Mouse (Mus musculus): ENCODE results near the gene Hoxb1. TPM values are rescaled to one million over a fixed set of nuclear protein-coding genes. Genes with fewer than 3 reads are reported as not detected.

The Hoxb1 gene
- total and polyA plus RNA-seq, 2 experiments: not detected

DNA sequence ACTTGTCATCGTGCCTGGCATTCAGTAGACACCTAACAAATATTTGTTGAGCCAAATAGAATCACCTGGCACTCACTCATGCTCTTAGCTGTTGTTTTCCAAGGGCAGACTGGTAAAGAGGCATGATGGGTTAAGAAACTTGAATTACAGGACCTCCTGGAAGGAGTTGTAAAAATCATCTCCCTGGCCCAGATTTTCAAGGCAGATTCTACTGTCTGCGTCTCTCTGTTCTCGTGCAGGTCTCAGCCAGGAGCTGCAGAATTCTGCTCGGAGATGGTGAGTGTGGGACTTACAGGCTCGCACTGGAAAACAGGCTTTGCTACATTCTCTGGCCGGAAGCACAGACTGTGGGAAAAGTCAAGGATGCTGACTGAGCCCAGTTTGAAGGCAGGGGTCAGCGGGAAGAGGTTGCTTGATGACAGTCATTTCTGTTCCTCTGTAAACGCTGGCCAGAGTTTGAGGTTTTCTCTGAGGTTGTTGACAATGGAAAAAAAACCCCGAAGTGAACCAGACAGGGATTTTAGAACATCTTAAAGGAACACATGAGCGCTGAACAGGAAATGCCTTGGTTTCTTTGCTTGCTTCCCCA is 38.6 kb downstream of the Hoxb1 start:
- peak; percentile 8 for DNase-seq (ENCODE audit: extremely low read depth, low read depth, low spot score)
- Histone ChIP-seq H3K27me3 (ENCODE audit: control insufficient read depth, insufficient read depth, low read length) (0 out of 2 replicates have a peak, but pooled peaks cover 4% of the 10 kb centered on the region), H3K27ac (replicated peaks; ENCODE audit: insufficient read depth, low read depth, low read length) (no peak overlapping the region)

DNA sequence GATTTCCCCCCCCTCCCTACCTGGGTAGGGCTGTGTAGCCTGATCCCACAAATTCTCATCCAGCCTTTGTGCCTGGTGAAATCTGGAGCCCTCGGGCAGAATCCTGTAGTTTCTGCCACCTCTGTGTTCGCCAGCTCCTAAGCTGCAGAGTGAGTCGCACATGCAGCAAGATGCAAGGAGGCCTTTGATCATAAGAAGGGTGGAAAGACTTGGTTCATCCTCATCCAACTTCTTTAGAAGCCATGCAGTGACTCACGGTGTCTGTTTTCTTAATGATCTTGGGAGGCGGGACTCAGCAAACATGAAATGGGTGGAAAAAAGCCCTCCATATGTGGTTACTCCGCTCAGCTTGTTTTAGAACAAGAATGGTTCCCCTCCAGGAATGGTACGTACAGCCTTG is 39.3 kb downstream of the Hoxb1 start:
- 72% methylated on average over 7 of the region's 7 CpGs for WGBS
- H3K79me2 ChIP-seq (ENCODE audit: control insufficient read depth, insufficient read depth, low read length): no peaks in the 10 kb centered on the region
- H3K27me3 ChIP-seq (ENCODE audit: control insufficient read depth, insufficient read depth, low read length): 0 out of 2 replicates have a peak, but pooled peaks cover 4% of the 10 kb centered on the region
- H3K4me3 ChIP-seq (ENCODE audit: insufficient read depth, low read depth, low read length): no peak overlapping the region
- TF ChIP-seq CTCF (IDR thresholded peaks at IDR 0.05; ENCODE audit: low read depth, low read length): no peak
- no peak for TF ChIP-seq POLR2A (IDR thresholded peaks at IDR 0.05; ENCODE audit: extremely low read depth, insufficient read depth, low read length)
- no peak overlapping the region; the same call in 1 of the 2 replicates for H3K27ac ChIP-seq (replicated peaks; ENCODE audit: insufficient read depth, low read depth, low read length)
- no peak for DNase-seq (ENCODE audit: extremely low read depth, low read depth, low spot score)
- H3K4me1 ChIP-seq (ENCODE audit: control insufficient read depth, insufficient read depth, low read length): no peaks in the 10 kb centered on the region; the same call in 1 of the 2 replicates
- H3K9ac ChIP-seq (ENCODE audit: low read depth, low read length): no peak overlapping the region
- H3K36me3 ChIP-seq (ENCODE audit: control insufficient read depth, insufficient read depth, low read length): no peaks in the 10 kb centered on the region

More for the DNA sequence above, 38.6 kb downstream of the Hoxb1 start:
- TF ChIP-seq POLR2A (IDR thresholded peaks at IDR 0.05; ENCODE audit: extremely low read depth, insufficient read depth, low read length) (no peak), CTCF (IDR thresholded peaks at IDR 0.05; ENCODE audit: low read depth, low read length) (no peak)
- Histone ChIP-seq H3K9ac (ENCODE audit: low read depth, low read length) (no peak overlapping the region), H3K4me1 (ENCODE audit: control insufficient read depth, insufficient read depth, low read length) (no peaks in the 10 kb centered on the region; the same call in 1 of the 2 replicates), H3K79me2 (ENCODE audit: control insufficient read depth, insufficient read depth, low read length) (no peaks in the 10 kb centered on the region), H3K4me3 (ENCODE audit: insufficient read depth, low read depth, low read length) (no peak overlapping the region), H3K36me3 (ENCODE audit: control insufficient read depth, insufficient read depth, low read length) (no peaks in the 10 kb centered on the region)
- 18% methylated on average over 10 of the region's 10 CpGs for WGBS

DNA sequence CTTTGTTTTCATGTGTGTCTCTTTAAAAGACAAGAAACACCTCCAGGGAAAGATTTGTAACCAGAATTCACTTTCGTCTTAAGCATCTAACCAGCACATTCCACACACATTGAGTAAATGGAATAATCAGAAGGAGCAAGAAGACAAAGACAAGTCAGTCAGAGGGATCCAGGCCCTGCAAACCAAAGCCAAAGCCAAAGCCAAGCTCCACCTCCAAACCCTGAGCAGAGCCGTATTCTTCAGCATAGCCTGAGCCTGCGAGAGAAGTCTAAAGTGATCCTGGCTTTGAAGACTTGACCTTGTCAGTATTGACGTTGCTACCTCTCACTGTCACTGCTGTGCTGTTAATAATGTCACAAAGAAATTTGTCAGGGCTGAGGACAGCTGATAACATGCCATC is 40.0 kb downstream of the Hoxb1 start:
- TF ChIP-seq POLR2A (IDR thresholded peaks at IDR 0.05; ENCODE audit: extremely low read depth, insufficient read depth, low read length) (no peak), CTCF (IDR thresholded peaks at IDR 0.05; ENCODE audit: low read depth, low read length) (no peak)
- Histone ChIP-seq H3K9ac (ENCODE audit: low read depth, low read length) (no peak overlapping the region), H3K79me2 (ENCODE audit: control insufficient read depth, insufficient read depth, low read length) (no peaks in the 10 kb centered on the region), H3K27ac (replicated peaks; ENCODE audit: insufficient read depth, low read depth, low read length) (no peak overlapping the region), H3K36me3 (ENCODE audit: control insufficient read depth, insufficient read depth, low read length) (no peaks in the 10 kb centered on the region), H3K4me3 (ENCODE audit: insufficient read depth, low read depth, low read length) (no peak overlapping the region), H3K4me1 (ENCODE audit: control insufficient read depth, insufficient read depth, low read length) (no peaks in the 10 kb centered on the region; the same call in 1 of the 2 replicates), H3K27me3 (ENCODE audit: control insufficient read depth, insufficient read depth, low read length) (0 out of 2 replicates have a peak, but pooled peaks cover 4% of the 10 kb centered on the region)
- 68% methylated on average over 4 of the region's 4 CpGs for WGBS
- DNase-seq (ENCODE audit: extremely low read depth, low read depth, low spot score): no peak

DNA sequence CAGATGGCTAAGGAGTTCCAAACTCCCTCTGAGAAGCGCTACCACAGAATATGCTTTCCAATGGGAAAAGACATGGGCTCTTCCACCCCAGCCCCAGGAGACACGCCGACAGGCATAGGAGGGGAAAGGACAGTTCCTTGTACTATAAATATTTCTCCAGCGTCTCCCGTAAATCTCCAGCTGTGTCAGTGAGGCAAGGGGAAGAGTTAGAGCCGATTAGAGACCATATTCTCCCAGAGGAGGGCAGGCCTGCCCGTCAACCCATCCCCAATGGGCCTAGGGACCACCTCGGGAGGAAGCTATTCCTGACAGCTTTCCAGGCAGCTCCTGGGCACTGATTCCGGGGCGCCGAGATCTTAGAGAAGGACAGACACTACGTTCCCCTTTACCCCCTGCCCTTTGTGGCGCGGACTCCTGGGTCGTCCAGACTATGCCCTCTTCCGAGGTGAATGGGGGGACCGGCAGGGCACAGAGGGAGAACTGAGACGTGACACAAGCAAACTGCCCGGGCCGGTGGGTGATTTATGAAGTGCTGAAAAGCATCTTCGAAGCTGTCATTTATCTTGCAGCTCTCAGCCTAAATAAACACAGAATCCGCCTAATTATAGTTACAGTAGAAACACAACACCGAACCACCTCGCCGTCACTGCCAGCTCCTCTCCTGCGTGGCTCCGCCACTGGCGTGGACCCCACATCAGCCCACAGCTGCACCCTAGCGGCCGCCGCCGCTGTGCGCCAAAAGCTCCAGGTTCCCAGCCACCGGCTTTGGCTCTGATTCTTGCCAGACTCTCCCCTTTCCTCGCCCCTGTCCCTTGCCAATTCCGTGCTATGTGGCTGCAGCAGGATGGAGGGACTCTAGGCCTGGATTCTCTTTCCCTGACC is 41.9 kb downstream of the Hoxb1 start:
- H3K27me3 ChIP-seq (ENCODE audit: control insufficient read depth, insufficient read depth, low read length): 0 out of 2 replicates have a peak, but pooled peaks cover 4% of the 10 kb centered on the region
- H3K79me2 ChIP-seq (ENCODE audit: control insufficient read depth, insufficient read depth, low read length): no peaks in the 10 kb centered on the region
- no peaks in the 10 kb centered on the region; the same call in 1 of the 2 replicates for H3K4me1 ChIP-seq (ENCODE audit: control insufficient read depth, insufficient read depth, low read length)
- H3K27ac ChIP-seq (replicated peaks; ENCODE audit: insufficient read depth, low read depth, low read length): no peak overlapping the region
- no peak for DNase-seq (ENCODE audit: extremely low read depth, low read depth, low spot score)
- H3K4me3 ChIP-seq (ENCODE audit: insufficient read depth, low read depth, low read length): no peak overlapping the region
- TF ChIP-seq CTCF (IDR thresholded peaks at IDR 0.05; ENCODE audit: low read depth, low read length) (peak; percentile 70), POLR2A (IDR thresholded peaks at IDR 0.05; ENCODE audit: extremely low read depth, insufficient read depth, low read length) (no peak)
- WGBS: 14% methylated on average over 36 of the region's 36 CpGs
- H3K9ac ChIP-seq (ENCODE audit: low read depth, low read length): 0 out of 2 replicates have a peak overlapping the region, but pooled peaks have one; percentile 38
- H3K36me3 ChIP-seq (ENCODE audit: control insufficient read depth, insufficient read depth, low read length): no peaks in the 10 kb centered on the region

DNA sequence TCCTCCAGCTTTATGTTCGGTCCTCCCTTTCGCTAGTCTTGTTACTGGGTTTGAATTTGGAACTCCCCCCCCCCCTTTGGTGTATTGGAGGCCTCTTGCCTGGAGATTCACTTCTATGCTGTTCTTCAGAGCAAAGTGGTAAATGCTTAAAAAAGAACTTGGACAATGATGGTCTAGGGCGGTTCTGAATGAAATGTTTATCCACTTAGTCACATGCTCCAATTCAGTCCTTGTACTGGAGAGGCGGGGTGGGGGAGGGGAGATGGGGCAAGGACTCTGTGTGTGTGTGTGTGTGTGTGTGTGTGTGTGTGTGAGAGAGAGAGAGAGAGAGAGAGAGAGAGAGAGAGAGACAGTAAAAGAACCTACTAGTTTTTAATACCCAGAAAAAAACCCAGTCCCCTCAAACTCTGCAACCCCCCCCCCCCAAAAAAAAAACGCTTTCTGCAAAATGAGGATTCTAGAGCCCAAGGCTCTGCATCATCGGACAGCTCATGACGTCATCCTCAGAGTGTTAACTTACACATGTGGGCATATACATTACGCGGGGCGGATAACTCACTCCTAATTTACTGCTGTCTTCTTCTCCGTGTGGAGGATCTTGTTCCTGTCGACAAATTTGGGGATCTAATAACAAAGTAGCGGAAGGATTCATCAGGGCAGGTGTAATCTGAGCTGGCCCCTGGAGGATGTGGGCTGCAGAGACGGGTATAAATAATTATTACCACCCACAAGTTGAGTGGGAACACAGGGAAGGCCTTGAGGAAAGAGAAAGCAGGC is 42.9 kb downstream of the Hoxb1 start:
- 68% methylated on average over 14 of the region's 14 CpGs for WGBS
- Histone ChIP-seq H3K27me3 (ENCODE audit: control insufficient read depth, insufficient read depth, low read length) (0 out of 2 replicates have a peak, but pooled peaks cover 4% of the 10 kb centered on the region), H3K27ac (replicated peaks; ENCODE audit: insufficient read depth, low read depth, low read length) (no peak overlapping the region), H3K4me3 (ENCODE audit: insufficient read depth, low read depth, low read length) (no peak overlapping the region), H3K79me2 (ENCODE audit: control insufficient read depth, insufficient read depth, low read length) (no peaks in the 10 kb centered on the region), H3K36me3 (ENCODE audit: control insufficient read depth, insufficient read depth, low read length) (no peaks in the 10 kb centered on the region), H3K4me1 (ENCODE audit: control insufficient read depth, insufficient read depth, low read length) (peaks cover 2% of the 10 kb centered on the region; the same call in 1 of the 2 replicates), H3K9ac (ENCODE audit: low read depth, low read length) (no peak overlapping the region)
- TF ChIP-seq POLR2A (IDR thresholded peaks at IDR 0.05; ENCODE audit: extremely low read depth, insufficient read depth, low read length): no peak
- no peak for DNase-seq (ENCODE audit: extremely low read depth, low read depth, low spot score)

Data from liver, adult 2 months (tissue).